Mouse (Mus musculus) neural tube, embryonic 12.5 days (tissue): ENCODE measurements around the gene Dgkb. TPM values are rescaled to one million over a fixed set of nuclear protein-coding genes. Genes with fewer than 3 reads are reported as not detected.
A peak's percentile ranks its signal among the peaks of the same experiment; 100 is the strongest.

Experiments used
- ATAC-seq: fragments of 200-750 bp; cut with Nextera tagmentation; 2 replicates; pipeline ENCODE4 v1.8.0; 2017; ENCODE audit warnings: low read depth, mild to moderate bottlenecking, moderate TSS enrichment, moderate library complexity; ENCODE audit not compliant: low FRiP score
- H3K27ac ChIP-seq: fragments of 300-500 bp; sonication (generic); 2 replicates; pipeline ENCODE4 v1.5.1; 2016
- H3K27me3 ChIP-seq: fragments of 300-500 bp; sonication (generic); replicated peaks from 2 replicates; pipeline ENCODE4 v1.6.1; 2016; ENCODE audit warnings: mild to moderate bottlenecking
- H3K36me3 ChIP-seq: fragments of 300-500 bp; sonication (generic); 2 replicates; pipeline ENCODE4 v1.6.1; 2016; ENCODE audit warnings: mild to moderate bottlenecking
- H3K4me1 ChIP-seq: fragments of 300-500 bp; sonication (generic); 2 replicates; pipeline ENCODE4 v1.6.1; 2016
- H3K4me2 ChIP-seq: fragments of 300-500 bp; sonication (generic); replicated peaks from 2 replicates; pipeline ENCODE4 v1.6.1; 2016; ENCODE audit warnings: mild to moderate bottlenecking
- H3K4me3 ChIP-seq: fragments of 300-500 bp; sonication (generic); 2 replicates; pipeline ENCODE4 v1.5.1; 2016
- H3K9ac ChIP-seq: fragments of 300-500 bp; sonication (generic); 2 replicates; pipeline ENCODE4 v1.6.1; 2016; ENCODE audit warnings: mild to moderate bottlenecking
- H3K9me3 ChIP-seq: fragments of 300-500 bp; sonication (generic); 2 replicates; pipeline ENCODE4 v1.6.1; 2016; ENCODE audit warnings: mild to moderate bottlenecking
- WGBS: fragments of 180-500 bp; shearing (Covaris S2); methylation state at CpG from one replicate; pipeline ENCODE4 v1.1.7; 2016; 5-methylcytosine and 5-hydroxymethylcytosine counted together
- polyA plus RNA-seq: library from polyadenylated mRNA; unstranded; fragments of >200 nt; fragmentation: Nextera tagmentation; extraction: Ambion mirVana; gene quantifications from 2 replicates; pipeline ENCODE4 v1.2.1, GENCODE M21; 2016

Dgkb gene
- 2.0 and 2.5 TPM in 2 replicates for polyA plus RNA-seq

DNA sequence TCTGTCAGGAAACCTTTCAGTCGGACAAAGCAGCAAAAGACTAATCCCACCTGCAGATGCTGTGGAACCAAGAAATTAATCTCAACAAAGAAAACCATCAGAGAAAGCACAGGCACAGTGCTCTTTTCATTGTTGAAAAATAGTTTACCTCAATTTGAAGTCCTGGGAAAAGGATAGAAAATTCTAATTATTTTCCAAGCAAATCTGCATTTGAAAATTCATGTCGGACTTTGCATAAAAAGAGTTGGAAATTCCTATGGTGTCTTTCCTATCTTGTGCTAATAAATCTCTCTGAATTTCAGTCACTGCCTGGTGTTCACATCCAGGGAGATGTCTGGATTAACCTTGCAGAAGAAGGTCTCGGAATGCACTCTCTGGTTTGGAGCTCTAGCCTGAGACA is at the start of gene Dgkb:
Dgkb (plus strand) TSS at position 301 of the 400 bp plus-strand sequence.
- no peak for ATAC-seq
- 59% methylated on average over 3 of the region's 3 CpGs for WGBS
- Histone ChIP-seq H3K4me3 (no peak within 1 kb of the TSS), H3K27ac (no peak within 1 kb of the TSS), H3K4me1 (no peaks in the 10 kb centered on the region), H3K27me3 (no peaks in the 10 kb centered on the region), H3K9ac (no peak within 1 kb of the TSS), H3K4me2 (no peak within 1 kb of the TSS), H3K9me3 (no peaks in the 10 kb centered on the region), H3K36me3 (no peaks in the 10 kb centered on the region)

DNA sequence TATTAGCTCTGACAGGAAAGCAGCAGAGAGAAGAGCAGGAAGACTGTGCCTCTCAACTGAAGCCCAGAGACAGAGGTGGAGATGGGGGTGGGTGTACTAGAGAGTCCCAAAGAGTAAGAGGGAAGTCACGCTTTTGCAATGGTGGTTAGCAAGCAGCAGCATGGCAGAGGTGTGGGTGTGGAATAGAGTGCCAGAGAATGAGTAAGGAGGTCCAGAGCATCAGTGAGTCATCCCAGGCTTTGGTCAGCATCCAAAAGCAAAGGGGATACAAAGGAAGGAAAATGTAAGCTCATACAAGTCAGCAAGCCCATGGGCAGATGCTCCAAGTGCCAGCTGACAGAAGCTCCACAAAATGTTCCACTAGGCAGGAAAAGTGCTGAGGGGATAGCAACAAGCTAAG is 47.7 kb upstream of the Dgkb start:
- 100% methylated on average over 1 of the region's 1 CpGs for WGBS
- no peaks in the 10 kb centered on the region for H3K4me1 ChIP-seq
- no peak for ATAC-seq
- H3K27ac ChIP-seq, result no peak overlapping the region
- H3K27me3 ChIP-seq, result no peaks in the 10 kb centered on the region
- no peak overlapping the region for H3K4me3 ChIP-seq
- H3K4me2 ChIP-seq, result no peak overlapping the region
- no peaks in the 10 kb centered on the region for H3K9me3 ChIP-seq
- H3K36me3 ChIP-seq, result no peaks in the 10 kb centered on the region
- H3K9ac ChIP-seq, result no peak overlapping the region

DNA sequence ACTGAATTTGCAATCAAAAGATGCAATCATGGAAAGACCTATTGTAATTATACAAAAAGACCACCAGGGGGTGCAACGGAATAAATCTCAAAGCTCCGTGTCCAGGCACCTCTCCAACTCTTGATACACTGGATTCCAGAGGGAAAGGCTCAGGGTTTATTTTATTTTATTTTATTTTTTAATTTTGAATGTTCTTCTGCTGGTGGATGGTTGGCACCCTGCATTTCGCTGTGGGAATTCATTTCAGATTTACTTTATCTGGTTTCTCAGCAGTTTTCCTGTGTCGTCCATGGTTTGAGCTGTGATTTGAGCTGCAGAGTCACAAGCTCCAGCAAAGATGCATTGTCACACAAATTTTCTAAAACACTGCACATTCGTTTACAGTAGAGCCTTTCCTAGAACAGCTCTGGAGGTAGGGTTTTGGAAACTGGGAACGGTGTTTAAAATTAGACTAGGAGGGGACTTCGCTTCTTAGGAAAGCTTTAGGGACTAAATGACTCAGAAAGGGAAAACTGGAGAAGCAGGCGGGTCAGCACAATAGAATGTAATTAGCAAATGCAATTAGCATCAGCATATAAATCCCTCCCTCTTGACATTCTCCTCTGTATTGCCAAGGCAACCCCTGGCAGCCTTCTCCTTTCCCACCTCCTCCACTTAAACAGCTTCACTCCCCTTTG is 43.7 kb upstream of the Dgkb start:
- H3K9ac ChIP-seq, result no peak overlapping the region
- no peak overlapping the region for H3K4me3 ChIP-seq
- H3K27ac ChIP-seq, result no peak overlapping the region
- H3K9me3 ChIP-seq, result no peaks in the 10 kb centered on the region
- H3K27me3 ChIP-seq, result no peaks in the 10 kb centered on the region
- peak; percentile 96 for ATAC-seq
- H3K4me2 ChIP-seq, result peak overlapping the region; percentile 50
- 5% methylated on average over 8 of the region's 8 CpGs for WGBS
- no peaks in the 10 kb centered on the region for H3K36me3 ChIP-seq
- H3K4me1 ChIP-seq, result no peaks in the 10 kb centered on the region

DNA sequence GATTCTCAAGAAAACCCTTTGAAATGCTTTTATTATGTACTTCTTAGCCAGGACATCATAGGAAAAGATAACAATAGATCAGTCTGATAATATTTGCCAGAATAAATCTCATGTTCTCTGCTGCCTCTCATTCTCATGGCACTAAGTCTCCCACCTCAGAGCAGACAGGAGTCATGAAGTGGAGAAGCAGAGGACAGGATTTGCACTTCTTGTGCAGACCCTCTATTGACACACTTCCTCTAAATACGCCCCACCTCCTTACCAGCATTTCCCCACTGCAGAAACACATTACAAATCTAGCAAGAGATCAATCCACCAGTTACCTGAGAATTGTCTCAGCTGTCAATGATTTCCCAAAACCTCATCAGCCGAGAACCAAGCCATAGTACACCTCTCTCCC is 42.9 kb upstream of the Dgkb start:
- no peaks in the 10 kb centered on the region for H3K27me3 ChIP-seq
- no peak overlapping the region for H3K4me2 ChIP-seq
- ATAC-seq, result peak; percentile 35; the same call in 1 of the 2 replicates
- no peaks in the 10 kb centered on the region for H3K36me3 ChIP-seq
- no peaks in the 10 kb centered on the region for H3K4me1 ChIP-seq
- no peak overlapping the region for H3K27ac ChIP-seq
- 31% methylated on average over 2 of the region's 2 CpGs for WGBS
- no peak overlapping the region for H3K4me3 ChIP-seq
- no peaks in the 10 kb centered on the region for H3K9me3 ChIP-seq
- H3K9ac ChIP-seq, result no peak overlapping the region

DNA sequence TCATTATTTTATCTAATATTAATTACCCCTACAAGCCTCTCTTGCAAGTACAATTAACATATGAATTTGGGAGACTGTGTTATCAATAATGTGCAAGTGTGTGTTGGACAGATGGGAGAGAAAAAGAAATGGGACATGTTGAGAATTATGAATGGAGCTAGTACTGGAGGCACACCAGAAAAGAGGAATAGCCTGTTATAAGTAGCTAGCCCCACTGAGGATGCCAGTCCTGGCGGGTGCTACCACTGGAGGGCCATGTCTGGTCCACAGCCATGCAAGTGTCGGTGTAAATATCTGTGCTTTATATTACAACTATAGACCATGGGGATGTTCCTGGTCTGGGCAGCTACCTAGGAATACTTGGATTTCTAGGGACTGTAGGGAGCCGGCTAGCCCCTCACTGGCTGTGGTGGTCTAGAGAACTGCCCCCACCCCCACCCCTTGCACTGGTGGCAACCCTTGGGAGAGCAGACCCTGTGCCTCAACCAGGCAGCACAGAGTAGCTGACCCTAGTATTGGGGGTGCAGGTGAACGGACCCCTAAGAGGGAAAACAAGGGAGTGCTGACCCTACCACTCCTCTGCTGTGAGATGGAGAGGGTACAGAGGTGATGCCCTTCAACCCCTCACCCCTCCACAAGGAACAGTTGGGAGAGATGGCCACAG is 21.1 kb upstream of the Dgkb start:
- Histone ChIP-seq H3K36me3 (no peaks in the 10 kb centered on the region), H3K27me3 (no peaks in the 10 kb centered on the region), H3K4me1 (no peaks in the 10 kb centered on the region), H3K4me3 (no peak overlapping the region), H3K9me3 (no peaks in the 10 kb centered on the region), H3K27ac (no peak overlapping the region), H3K4me2 (no peak overlapping the region), H3K9ac (no peak overlapping the region)
- no peak for ATAC-seq
- WGBS, result 90% methylated on average over 4 of the region's 4 CpGs

DNA sequence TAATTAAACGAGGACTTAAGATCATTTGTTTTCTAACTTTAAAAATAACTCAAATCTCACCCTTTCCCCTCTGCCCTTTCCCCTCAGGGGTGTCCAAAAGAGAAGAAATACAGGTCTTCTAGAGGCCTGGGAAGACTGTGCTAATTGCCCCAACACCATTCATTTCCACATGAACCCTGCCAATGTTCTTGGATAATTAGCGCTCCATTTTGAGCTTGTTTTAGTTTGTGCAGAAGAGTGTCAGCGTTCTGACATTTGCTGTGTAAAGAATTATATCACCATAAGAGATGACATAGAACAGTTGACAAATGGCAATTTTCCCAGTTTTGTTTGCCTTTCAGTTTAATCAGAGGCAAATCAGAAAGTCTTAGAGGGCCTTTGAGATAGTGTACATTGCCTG is 3.4 kb upstream of the Dgkb start:
- Histone ChIP-seq H3K9ac (no peak overlapping the region), H3K4me2 (no peak overlapping the region), H3K4me1 (no peaks in the 10 kb centered on the region), H3K36me3 (no peaks in the 10 kb centered on the region), H3K27me3 (no peaks in the 10 kb centered on the region), H3K4me3 (no peak overlapping the region), H3K9me3 (no peaks in the 10 kb centered on the region), H3K27ac (no peak overlapping the region)
- WGBS, result 89% methylated on average over 3 of the region's 3 CpGs
- no peak for ATAC-seq

DNA sequence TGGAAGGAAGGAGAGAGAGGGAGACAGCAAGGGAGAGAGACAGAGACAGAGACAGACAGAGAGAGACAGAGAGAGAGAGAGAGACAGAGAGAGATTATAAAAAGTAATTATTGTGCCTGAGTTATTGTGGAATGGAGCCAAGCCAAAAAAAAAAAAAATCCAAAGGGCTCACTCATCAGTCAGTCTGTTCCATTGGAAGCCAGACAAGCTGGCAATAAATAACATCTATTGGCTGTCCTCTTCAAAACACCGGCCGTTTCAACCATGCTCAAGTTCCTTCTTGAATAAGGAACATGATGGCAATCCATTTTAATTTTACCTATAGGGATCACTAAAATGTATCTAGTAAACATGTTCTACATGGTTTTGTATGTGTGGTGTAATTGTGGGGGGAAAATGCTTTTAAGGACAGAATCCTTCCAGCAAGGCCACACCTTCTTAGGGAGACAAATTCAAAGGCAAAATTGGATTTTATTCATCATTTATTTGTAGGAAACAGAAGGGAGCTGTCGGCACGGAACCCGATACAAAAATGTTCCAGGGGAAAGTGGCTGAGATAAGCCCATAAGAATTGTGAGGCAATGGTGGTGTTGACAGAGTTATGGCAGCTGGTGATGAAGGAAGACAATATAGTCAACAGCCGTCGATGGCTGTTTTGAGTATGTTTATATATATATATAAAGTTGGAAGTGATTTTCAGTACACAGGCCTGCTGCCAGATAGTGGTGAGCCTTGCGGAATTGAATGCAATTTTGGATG is 3.7 kb downstream of the Dgkb start:
- Histone ChIP-seq H3K27me3 (no peaks in the 10 kb centered on the region), H3K4me3 (no peak overlapping the region), H3K9me3 (no peaks in the 10 kb centered on the region), H3K4me2 (no peak overlapping the region), H3K4me1 (no peaks in the 10 kb centered on the region), H3K9ac (no peak overlapping the region), H3K27ac (no peak overlapping the region), H3K36me3 (no peaks in the 10 kb centered on the region)
- 77% methylated on average over 8 of the region's 8 CpGs for WGBS
- ATAC-seq, result no peak

DNA sequence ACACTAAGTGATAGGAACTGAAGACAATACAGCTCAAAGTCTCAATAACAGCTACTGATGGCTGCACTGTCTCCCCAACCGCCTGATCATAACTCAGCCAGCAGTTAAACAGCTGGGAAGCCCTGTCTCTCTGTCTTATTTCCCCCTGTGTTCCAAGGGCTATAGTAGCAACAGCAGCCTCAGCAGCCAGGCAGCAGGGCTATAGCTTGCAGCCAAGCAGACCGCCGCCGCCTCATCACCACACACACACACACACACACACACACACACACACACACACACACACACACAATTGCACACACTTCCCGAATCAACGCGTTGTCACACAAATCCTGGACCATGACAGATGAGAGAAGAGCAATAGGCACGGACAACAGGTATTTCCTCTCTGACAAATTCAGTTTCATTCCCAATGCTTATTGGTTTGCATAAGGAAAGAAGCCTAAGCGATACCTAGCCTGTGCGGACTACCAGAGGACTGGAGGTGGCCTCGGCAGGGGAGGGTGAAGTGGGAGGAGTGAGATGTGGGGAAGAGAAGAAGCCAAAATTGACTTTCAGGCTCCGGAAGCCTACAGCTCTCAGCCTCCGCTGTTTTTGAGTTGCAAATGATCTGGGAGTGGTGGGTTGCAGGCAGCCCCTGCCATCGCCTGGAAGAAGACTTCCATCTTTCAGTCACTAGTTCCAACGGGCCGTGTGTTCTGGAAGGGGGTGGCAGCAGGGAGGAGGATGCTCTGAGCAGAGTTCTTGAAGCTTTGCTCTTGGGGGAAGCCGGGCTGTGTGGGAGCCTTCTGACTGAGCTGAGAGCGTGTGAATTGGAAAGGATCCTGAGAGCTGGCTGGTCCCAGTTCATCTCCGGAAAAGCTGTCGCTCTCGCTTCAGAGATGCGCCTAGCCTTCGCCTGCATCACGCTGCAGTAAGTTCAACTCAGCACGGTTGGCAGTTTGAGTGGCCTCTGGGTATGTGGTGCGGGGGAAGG is 62.8 kb downstream of the Dgkb start:
- WGBS, result under 1% methylated on average over 26 of the region's 26 CpGs
- no peaks in the 10 kb centered on the region for H3K36me3 ChIP-seq
- H3K4me3 ChIP-seq, result peak overlapping the region; percentile 44
- no peaks in the 10 kb centered on the region for H3K27me3 ChIP-seq
- H3K4me2 ChIP-seq, result peak overlapping the region; percentile 91
- peak; percentile 83 for ATAC-seq
- no peaks in the 10 kb centered on the region for H3K9me3 ChIP-seq
- peaks cover 7% of the 10 kb centered on the region; the same call in 1 of the 2 replicates for H3K4me1 ChIP-seq
- H3K27ac ChIP-seq, result no peak overlapping the region
- peak overlapping the region; percentile 45; the same call in 1 of the 2 replicates for H3K9ac ChIP-seq

DNA sequence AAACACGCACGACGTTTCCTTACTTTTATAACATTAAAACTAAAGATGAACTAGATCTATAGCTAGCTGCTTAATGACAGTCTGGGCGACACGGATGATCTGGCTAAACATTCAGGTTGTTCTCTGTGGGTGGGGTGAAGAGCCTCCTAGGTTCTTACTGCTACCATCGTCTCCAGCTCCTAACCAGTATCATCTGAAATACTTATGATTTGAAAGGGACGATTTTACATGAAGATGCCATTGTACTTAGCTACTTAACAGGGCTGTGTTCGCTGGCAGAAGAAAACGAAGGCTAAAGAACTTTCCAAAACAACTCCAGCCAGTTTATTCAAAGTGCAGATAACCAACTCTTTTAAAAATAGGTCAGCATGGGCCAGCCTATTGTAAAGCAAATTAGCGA is 63.9 kb downstream of the Dgkb start:
- H3K4me3 ChIP-seq, result peak overlapping the region; percentile 44
- H3K36me3 ChIP-seq, result no peaks in the 10 kb centered on the region
- no peaks in the 10 kb centered on the region for H3K27me3 ChIP-seq
- H3K27ac ChIP-seq, result no peak overlapping the region
- no peaks in the 10 kb centered on the region for H3K9me3 ChIP-seq
- peaks cover 7% of the 10 kb centered on the region; the same call in 1 of the 2 replicates for H3K4me1 ChIP-seq
- no peak for ATAC-seq
- H3K4me2 ChIP-seq, result peak overlapping the region; percentile 91
- 1% methylated on average over 10 of the region's 10 CpGs for WGBS
- H3K9ac ChIP-seq, result no peak overlapping the region

DNA sequence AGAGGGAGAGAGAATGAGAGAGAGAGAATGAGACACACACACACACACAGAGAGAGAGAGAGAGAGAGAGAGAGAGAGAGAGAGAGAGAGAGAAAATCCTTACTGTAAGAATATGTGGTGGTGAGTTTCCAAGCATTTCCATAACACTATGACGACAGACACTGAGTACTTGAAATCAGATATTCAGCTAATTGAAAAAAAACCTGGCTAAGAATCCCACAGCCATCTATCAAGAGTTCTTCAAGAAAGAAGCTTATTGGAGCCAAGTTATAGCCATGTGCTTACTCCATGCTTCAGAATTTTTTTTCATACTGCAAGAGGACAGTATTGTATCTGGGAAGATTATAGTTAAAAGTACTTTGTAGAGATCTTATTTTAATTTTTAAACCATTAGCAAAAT is 65.3 kb downstream of the Dgkb start:
- H3K9ac ChIP-seq, result no peak overlapping the region
- no peak overlapping the region for H3K4me2 ChIP-seq
- H3K27ac ChIP-seq, result no peak overlapping the region
- no peak overlapping the region for H3K4me3 ChIP-seq
- ATAC-seq, result no peak
- no peaks in the 10 kb centered on the region for H3K9me3 ChIP-seq
- peaks cover 7% of the 10 kb centered on the region; the same call in 1 of the 2 replicates for H3K4me1 ChIP-seq
- H3K36me3 ChIP-seq, result no peaks in the 10 kb centered on the region
- H3K27me3 ChIP-seq, result no peaks in the 10 kb centered on the region
- 73% methylated on average over 1 of the region's 1 CpGs for WGBS

DNA sequence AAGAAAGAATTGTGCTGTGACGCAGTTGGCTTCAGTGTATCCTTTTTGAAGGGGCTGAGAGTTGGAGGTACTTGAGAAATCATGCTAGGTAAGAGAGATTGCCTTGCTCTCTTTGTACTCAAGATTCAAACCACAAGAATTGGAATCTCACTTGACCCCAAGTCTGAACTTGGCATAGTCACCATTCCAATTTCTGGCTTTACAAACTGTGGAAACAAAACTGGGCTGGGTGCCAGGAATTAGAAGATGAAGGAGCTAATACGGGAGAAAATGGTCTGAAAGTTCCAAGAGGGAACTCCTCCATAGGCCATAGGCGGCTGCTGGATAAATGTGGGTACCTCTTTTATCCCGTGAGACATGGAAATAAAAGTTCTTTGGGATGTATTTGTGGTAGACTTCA is 66.3 kb downstream of the Dgkb start:
- Histone ChIP-seq H3K4me3 (no peak overlapping the region), H3K4me1 (peaks cover 7% of the 10 kb centered on the region; the same call in 1 of the 2 replicates), H3K36me3 (no peaks in the 10 kb centered on the region), H3K9ac (no peak overlapping the region), H3K27ac (no peak overlapping the region), H3K4me2 (no peak overlapping the region), H3K27me3 (no peaks in the 10 kb centered on the region), H3K9me3 (no peaks in the 10 kb centered on the region)
- WGBS, result 85% methylated on average over 4 of the region's 4 CpGs
- no peak for ATAC-seq
